Mouse (Mus musculus) heart, postnatal 0 days (tissue): ENCODE data around the gene Tnfrsf1b. TPM values are rescaled to one million over a fixed set of nuclear protein-coding genes. Genes with fewer than 3 reads are reported as not detected.

Experiments used
- ATAC-seq: fragments of 200-750 bp; cut with Nextera tagmentation; 2 replicates; pipeline ENCODE4 v1.8.0; 2017; ENCODE audit warnings: low read depth, moderate number of reproducible peaks, moderate library complexity; ENCODE audit not compliant: insufficient read depth
- DNase-seq: peaks from one replicate; pipeline ENCODE4 v3.0.0-alpha.2; 2016; ENCODE audit warnings: low spot score
- H3K27ac ChIP-seq: fragments of 300-500 bp; sonication (generic); 2 replicates; pipeline ENCODE4 v1.5.1; 2014; ENCODE audit warnings: low read depth, mild to moderate bottlenecking
- H3K27me3 ChIP-seq: fragments of 300-500 bp; sonication (generic); 2 replicates; pipeline ENCODE4 v1.6.1; 2014; ENCODE audit warnings: low read length, mixed read lengths; ENCODE audit not compliant: control insufficient read depth, insufficient read depth
- H3K36me3 ChIP-seq: fragments of 300-500 bp; sonication (generic); replicated peaks from 2 replicates; pipeline ENCODE4 v1.6.1; 2014; ENCODE audit warnings: low read length, mixed read lengths; ENCODE audit not compliant: control insufficient read depth, insufficient read depth
- H3K4me1 ChIP-seq: fragments of 300-500 bp; sonication (generic); 2 replicates; pipeline ENCODE4 v1.6.1; 2014; ENCODE audit warnings: antibody characterized with exemption; ENCODE audit not compliant: control insufficient read depth, insufficient read depth
- H3K4me2 ChIP-seq: fragments of 300-500 bp; sonication (generic); 2 replicates; pipeline ENCODE4 v1.6.1; 2014; ENCODE audit warnings: low read depth, mild to moderate bottlenecking, low read length, moderate library complexity
- H3K4me3 ChIP-seq: fragments of 300-500 bp; sonication (generic); 2 replicates; pipeline ENCODE4 v1.5.1; 2014; ENCODE audit warnings: low read depth, low read length
- H3K9ac ChIP-seq: fragments of 300-500 bp; sonication (generic); replicated peaks from 2 replicates; pipeline ENCODE4 v1.6.1; 2014; ENCODE audit warnings: low read depth, low read length, mixed read lengths
- H3K9me3 ChIP-seq: fragments of 300-500 bp; sonication (generic); replicated peaks from 2 replicates; pipeline ENCODE4 v1.6.1; 2016; ENCODE audit warnings: low read length; ENCODE audit not compliant: control insufficient read depth
- CTCF ChIP-seq: IDR thresholded peaks from 2 replicates; pipeline ENCODE4 v1.5.1; 2016; ENCODE audit warnings: antibody characterized with exemption, control low read depth, low read depth
- EP300 ChIP-seq: IDR thresholded peaks from 2 replicates; pipeline ENCODE4 v1.6.1; 2016; ENCODE audit warnings: antibody characterized with exemption, low read depth
- WGBS: fragments of 180-500 bp; shearing (Covaris S2); extraction: QIAGEN DNeasy Blood & Tissue Kit; methylation state at CpG from one replicate; pipeline ENCODE4 v1.1.7; 2014; 5-methylcytosine and 5-hydroxymethylcytosine counted together
- polyA plus RNA-seq: library from polyadenylated mRNA; unstranded; fragments of >200 nt; fragmentation: Nextera tagmentation; extraction: Ambion mirVana; gene quantifications from 2 replicates; pipeline ENCODE4 v1.2.1, GENCODE M21; 2015
- total RNA-seq: library from RNA; depleted of rRNA; stranded (reverse); fragments of >200 nt; gene quantifications from 2 replicates; pipeline ENCODE4 v1.2.3, GENCODE M21; 2014; ENCODE audit warnings: low replicate concordance

The Tnfrsf1b gene
- total and polyA plus RNA-seq, 2 experiments from 2014 or later: 2.0 to 11.1 TPM

DNA sequence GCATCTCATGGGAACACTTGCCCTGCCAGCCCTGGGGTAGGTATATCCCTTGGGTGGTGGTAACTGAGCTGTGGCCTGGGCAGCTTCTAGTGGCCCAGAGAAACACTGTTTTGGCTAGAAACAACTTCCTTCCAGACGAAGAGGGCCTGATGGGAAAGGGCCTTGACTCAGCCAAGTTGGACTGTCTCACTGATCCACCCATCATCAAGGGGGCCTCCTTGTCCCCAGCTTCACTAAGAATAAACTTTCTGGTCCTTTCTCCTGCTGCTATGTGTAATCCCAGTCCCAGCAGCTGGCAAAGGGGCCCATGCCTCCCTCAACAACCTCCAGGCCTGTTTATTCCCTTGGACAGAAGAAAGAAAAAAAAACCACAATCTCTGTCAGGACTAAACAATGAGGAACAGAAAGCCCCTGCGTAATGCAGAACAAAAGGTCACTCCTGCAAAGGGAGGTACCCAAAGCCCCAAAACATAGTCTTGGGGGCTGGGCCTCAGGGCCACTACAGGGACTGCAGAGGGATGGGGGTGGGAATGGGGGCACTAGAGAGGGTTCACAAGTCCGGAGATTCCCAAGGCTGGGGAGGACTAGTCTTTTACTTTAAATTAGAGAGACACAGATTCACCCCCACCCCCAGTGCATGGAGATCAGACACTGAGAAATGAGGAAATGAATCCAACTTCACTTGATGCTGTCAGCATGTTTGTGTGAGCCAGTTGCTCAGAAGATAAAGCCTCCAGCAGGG lies 13.0 kb downstream of the Tnfrsf1b start:
- Histone ChIP-seq H3K27ac (peak overlapping the region; percentile 59), H3K4me3 (no peak overlapping the region), H3K9me3 (no peaks in the 10 kb centered on the region), H3K9ac (no peak overlapping the region), H3K4me2 (no peak overlapping the region), H3K36me3 (no peaks in the 10 kb centered on the region), H3K4me1 (peaks cover 3% of the 10 kb centered on the region; the same call in 1 of the 2 replicates), H3K27me3 (no peaks in the 10 kb centered on the region)
- DNase-seq (peak; percentile 30), ATAC-seq (peak; percentile 30; the same call in 1 of the 2 replicates)
- TF ChIP-seq EP300 (no peak), CTCF (no peak)
- 41% methylated on average over 3 of the region's 3 CpGs for WGBS

DNA sequence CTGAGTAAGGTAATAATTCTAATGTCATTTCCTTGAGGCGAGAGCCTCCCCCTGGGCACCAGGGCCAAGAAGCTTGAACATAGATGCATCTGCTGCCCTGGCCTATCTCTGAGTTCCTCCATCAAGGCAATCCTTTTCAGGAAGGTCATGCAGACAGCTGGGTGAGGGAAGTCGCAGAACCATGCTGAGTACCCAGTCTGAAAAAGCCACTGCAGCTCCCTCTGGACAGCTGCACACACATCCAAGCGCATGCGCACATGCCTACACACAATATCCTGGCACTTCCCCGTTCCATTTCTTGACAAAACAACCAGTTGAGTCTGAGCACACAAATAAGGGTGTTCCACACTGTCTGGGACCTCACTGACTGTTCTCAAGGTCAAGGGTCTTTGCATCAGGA lies 14.9 kb downstream of the Tnfrsf1b start:
- H3K4me1 ChIP-seq: no peaks in the 10 kb centered on the region; the same call in 1 of the 2 replicates
- no peak overlapping the region for H3K4me2 ChIP-seq
- DNase-seq (no peak), ATAC-seq (no peak)
- no peaks in the 10 kb centered on the region for H3K36me3 ChIP-seq
- 82% methylated on average over 5 of the region's 5 CpGs for WGBS
- H3K27ac ChIP-seq: no peak overlapping the region
- H3K9ac ChIP-seq: no peak overlapping the region
- H3K27me3 ChIP-seq: no peaks in the 10 kb centered on the region
- no peak for TF ChIP-seq CTCF
- TF ChIP-seq EP300: no peak
- H3K9me3 ChIP-seq: no peaks in the 10 kb centered on the region
- no peak overlapping the region for H3K4me3 ChIP-seq

- Histone ChIP-seq H3K4me1 (no peaks in the 10 kb centered on the region; the same call in 1 of the 2 replicates), H3K4me2 (no peak overlapping the region), H3K9me3 (no peaks in the 10 kb centered on the region), H3K27me3 (no peaks in the 10 kb centered on the region), H3K36me3 (no peaks in the 10 kb centered on the region), H3K27ac (no peak overlapping the region), H3K9ac (no peak overlapping the region), H3K4me3 (no peak overlapping the region)
- no peak for ATAC-seq
- DNase-seq: no peak
- TF ChIP-seq EP300: no peak
- TF ChIP-seq CTCF: no peak
- 79% methylated on average over 2 of the region's 2 CpGs for WGBS
Observed at GRCm38 (mm10) chr4:145230647-145231046, 16.0 kb downstream of the Tnfrsf1b start.

GRCm38 (mm10) chr4:145229524-145230163 lies 17.0 kb downstream of the Tnfrsf1b start:
- WGBS: 75% methylated on average over 5 of the region's 5 CpGs
- Histone ChIP-seq H3K4me1 (no peaks in the 10 kb centered on the region; the same call in 1 of the 2 replicates), H3K27me3 (no peaks in the 10 kb centered on the region), H3K9me3 (no peaks in the 10 kb centered on the region), H3K4me3 (no peak overlapping the region), H3K27ac (no peak overlapping the region), H3K36me3 (no peaks in the 10 kb centered on the region), H3K4me2 (no peak overlapping the region), H3K9ac (no peak overlapping the region)
- peak; percentile 48; the same call in 1 of the 2 replicates for ATAC-seq
- DNase-seq: no peak
- TF ChIP-seq CTCF: no peak
- no peak for TF ChIP-seq EP300

DNA sequence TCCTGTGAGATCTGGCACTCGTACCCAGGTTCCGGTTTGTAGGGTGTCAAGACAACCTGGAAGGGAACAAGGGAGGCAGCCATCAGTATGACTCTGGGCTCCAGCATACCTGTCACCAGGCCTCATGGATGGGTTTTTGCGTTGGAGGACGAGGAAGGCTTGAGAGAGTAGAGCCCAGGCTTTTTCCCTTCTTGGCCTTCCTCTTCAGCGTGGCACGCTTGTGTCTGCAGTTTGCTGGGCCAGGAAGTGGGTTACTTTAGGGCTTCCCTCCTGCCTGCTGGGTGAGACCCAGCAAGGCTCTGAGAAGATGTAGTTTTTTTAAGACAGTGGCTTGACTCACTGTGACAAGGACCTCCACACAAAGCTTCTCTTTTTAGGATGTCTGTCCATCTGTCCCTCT lies 17.6 kb downstream of the Tnfrsf1b start:
- TF ChIP-seq CTCF (no peak), EP300 (no peak)
- WGBS: 85% methylated on average over 6 of the region's 6 CpGs
- ATAC-seq: no peak

More for the DNA sequence above, 17.6 kb downstream of the Tnfrsf1b start:
- H3K4me2 ChIP-seq: no peak overlapping the region
- H3K27ac ChIP-seq: no peak overlapping the region
- DNase-seq: no peak
- no peaks in the 10 kb centered on the region for H3K9me3 ChIP-seq
- H3K9ac ChIP-seq: no peak overlapping the region
- H3K36me3 ChIP-seq: no peaks in the 10 kb centered on the region
- no peaks in the 10 kb centered on the region; the same call in 1 of the 2 replicates for H3K4me1 ChIP-seq
- no peaks in the 10 kb centered on the region for H3K27me3 ChIP-seq
- H3K4me3 ChIP-seq: no peak overlapping the region
